Mouse (Mus musculus) testis, adult 2 months (tissue): ENCODE data around the gene Tfap2a. TPM values are rescaled to one million over a fixed set of nuclear protein-coding genes. Genes with fewer than 3 reads are reported as not detected.
A peak's percentile ranks its signal among the peaks of the same experiment; 100 is the strongest.

ENCODE experiments used
- H3K27ac ChIP-seq: fragments of 200-500 bp; 2 replicates; pipeline ENCODE4 v1.5.1; 2012; ENCODE audit warnings: low read depth, low read length; ENCODE audit not compliant: control insufficient read depth, insufficient read depth
- H3K27me3 ChIP-seq: fragments of 200-500 bp; 2 replicates; pipeline ENCODE4 v1.6.1; 2012; ENCODE audit warnings: mild to moderate bottlenecking, low read length, moderate library complexity; ENCODE audit not compliant: control insufficient read depth, insufficient read depth
- H3K36me3 ChIP-seq: fragments of 200-500 bp; 2 replicates; pipeline ENCODE4 v1.6.1; 2012; ENCODE audit warnings: mild to moderate bottlenecking, low read length; ENCODE audit not compliant: control insufficient read depth, insufficient read depth
- H3K4me1 ChIP-seq: fragments of 200-500 bp; 2 replicates; pipeline ENCODE4 v1.6.1; 2012; ENCODE audit warnings: low read length; ENCODE audit not compliant: control insufficient read depth, insufficient read depth
- H3K4me3 ChIP-seq: fragments of 200-500 bp; 2 replicates; pipeline ENCODE4 v1.5.1; 2012; ENCODE audit warnings: low read depth, mild to moderate bottlenecking, low read length, moderate library complexity, mixed read lengths; ENCODE audit not compliant: control insufficient read depth
- CTCF ChIP-seq: fragments of 200-500 bp; IDR thresholded peaks from 2 replicates; pipeline ENCODE4 v1.5.1; 2012; ENCODE audit warnings: low read depth, mild to moderate bottlenecking, inconsistent platforms, low read length, moderate library complexity; ENCODE audit not compliant: control insufficient read depth, insufficient read depth, insufficient replicate concordance
- POLR2A ChIP-seq: fragments of 200-500 bp; IDR thresholded peaks from 2 replicates; pipeline ENCODE4 v1.6.1; 2012; ENCODE audit warnings: low read depth, mild to moderate bottlenecking, inconsistent platforms, low read length, moderate library complexity; ENCODE audit not compliant: control insufficient read depth
- polyA plus RNA-seq: library from polyadenylated mRNA; depleted of rRNA; stranded (reverse); fragments of >200 nt; gene quantifications from 2 replicates; pipeline ENCODE4 v1.2.3, GENCODE M21; 2012

The Tfap2a gene
- polyA plus RNA-seq, 1 experiment: 0.23 TPM

- no peak for TF ChIP-seq POLR2A
- TF ChIP-seq CTCF: no peak
- peaks cover 6% of the 10 kb centered on the region for H3K4me1 ChIP-seq
- no peaks in the 10 kb centered on the region for H3K27me3 ChIP-seq
- H3K36me3 ChIP-seq: no peaks in the 10 kb centered on the region
- H3K4me3 ChIP-seq: peak overlapping the region; percentile 61
- H3K27ac ChIP-seq: no peak overlapping the region
These were observed 21.1 kb downstream of the Tfap2a start for GRCm38 (mm10) chr13:40716771-40717716.

- Histone ChIP-seq H3K27me3 (no peaks in the 10 kb centered on the region; the same call in none of the 2 replicates), H3K36me3 (no peaks in the 10 kb centered on the region), H3K4me3 (no peak overlapping the region), H3K4me1 (peaks cover 8% of the 10 kb centered on the region), H3K27ac (no peak overlapping the region)
- TF ChIP-seq POLR2A (no peak), CTCF (no peak)
These were observed 23.6 kb downstream of the Tfap2a start for GRCm38 (mm10) chr13:40714531-40714930.

- no peak overlapping the region for H3K4me3 ChIP-seq
- no peak overlapping the region for H3K27ac ChIP-seq
- H3K36me3 ChIP-seq: no peaks in the 10 kb centered on the region
- H3K27me3 ChIP-seq: peaks cover 2% of the 10 kb centered on the region
- peaks cover 11% of the 10 kb centered on the region for H3K4me1 ChIP-seq
- no peak for TF ChIP-seq CTCF
- no peak for TF ChIP-seq POLR2A
These were observed 24.5 kb downstream of the Tfap2a start for GRCm38 (mm10) chr13:40713681-40714080.

GRCm38 (mm10) chr13:40713241-40713640 lies 24.9 kb downstream of the Tfap2a start:
- Histone ChIP-seq H3K36me3 (no peaks in the 10 kb centered on the region), H3K4me3 (no peak overlapping the region), H3K27me3 (peaks cover 2% of the 10 kb centered on the region), H3K27ac (no peak overlapping the region), H3K4me1 (peaks cover 11% of the 10 kb centered on the region)
- TF ChIP-seq POLR2A: no peak
- no peak for TF ChIP-seq CTCF

- Histone ChIP-seq H3K27ac (no peak overlapping the region), H3K4me1 (peaks cover 11% of the 10 kb centered on the region), H3K27me3 (peaks cover 2% of the 10 kb centered on the region), H3K4me3 (no peak overlapping the region), H3K36me3 (no peaks in the 10 kb centered on the region)
- TF ChIP-seq POLR2A (no peak), CTCF (no peak)
These were observed 25.7 kb downstream of the Tfap2a start for GRCm38 (mm10) chr13:40712526-40712832.

- no peak overlapping the region for H3K4me3 ChIP-seq
- peaks cover 7% of the 10 kb centered on the region for H3K4me1 ChIP-seq
- no peaks in the 10 kb centered on the region for H3K36me3 ChIP-seq
- no peak for TF ChIP-seq CTCF
- no peak for TF ChIP-seq POLR2A
- peaks cover 2% of the 10 kb centered on the region for H3K27me3 ChIP-seq
- no peak overlapping the region for H3K27ac ChIP-seq
These were observed 26.3 kb downstream of the Tfap2a start for GRCm38 (mm10) chr13:40711661-40712525.

GRCm38 (mm10) chr13:40710062-40710342 lies 28.2 kb downstream of the Tfap2a start:
- Histone ChIP-seq H3K36me3 (no peaks in the 10 kb centered on the region), H3K4me1 (peaks cover 7% of the 10 kb centered on the region), H3K4me3 (no peak overlapping the region), H3K27me3 (peaks cover 4% of the 10 kb centered on the region), H3K27ac (no peak overlapping the region)
- TF ChIP-seq POLR2A (no peak), CTCF (no peak)
